Mouse (Mus musculus) lung, postnatal 0 days (tissue): Measurements from ENCODE around the gene Ogfrl1.
"Not testable (repeated sequence)": the region's sequence is repeated elsewhere in the genome, so short reads cannot be mapped to it uniquely, and the experiment has no call there.

Experiments
- CTCF ChIP-seq: IDR thresholded peaks from 2 replicates; pipeline ENCODE4 v1.5.1; 2016; ENCODE audit warnings: antibody characterized with exemption, mild to moderate bottlenecking
- EP300 ChIP-seq: IDR thresholded peaks from 2 replicates; pipeline ENCODE4 v1.6.1; 2016; ENCODE audit warnings: antibody characterized with exemption, mild to moderate bottlenecking, control low read depth

- TF ChIP-seq CTCF, EP300: not testable (repeated sequence)
Measured at GRCm38 (mm10) chr1:23394356-23394755, 3.2 kb downstream of the Ogfrl1 start.
